Mouse (Mus musculus) embryo, embryonic 9.5 days (tissue): ENCODE results near the gene Paf1.
"Not testable (repeated sequence)": the region's sequence is repeated elsewhere in the genome, so short reads cannot be mapped to it uniquely, and the experiment has no call there.

Experiments used
- DNase-seq: peaks from one replicate; pipeline ENCODE4 v3.0.0-alpha.2; 2017; ENCODE audit errors: extremely low spot score

Gene Paf1

DNA sequence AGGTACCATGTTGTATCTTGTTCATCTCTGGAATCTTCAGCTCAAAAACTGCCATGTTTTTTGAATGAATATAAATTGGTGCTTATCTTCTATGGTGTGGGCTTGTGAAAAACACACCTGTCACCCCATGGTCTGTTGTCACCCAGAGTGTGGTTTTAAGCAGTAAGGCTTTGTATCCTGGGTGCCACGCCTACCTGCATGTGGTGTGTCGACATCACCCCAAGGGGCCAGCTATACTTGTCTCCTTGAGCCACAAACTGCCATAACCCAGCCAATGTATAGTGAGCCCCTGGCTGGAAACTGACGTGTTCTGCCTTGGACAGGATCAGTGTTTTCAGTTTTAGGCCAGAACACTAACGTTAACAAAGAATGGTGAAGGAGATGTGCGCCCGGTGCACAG lies 8.6 kb upstream of the Paf1 start:
- no peak for DNase-seq

DNA sequence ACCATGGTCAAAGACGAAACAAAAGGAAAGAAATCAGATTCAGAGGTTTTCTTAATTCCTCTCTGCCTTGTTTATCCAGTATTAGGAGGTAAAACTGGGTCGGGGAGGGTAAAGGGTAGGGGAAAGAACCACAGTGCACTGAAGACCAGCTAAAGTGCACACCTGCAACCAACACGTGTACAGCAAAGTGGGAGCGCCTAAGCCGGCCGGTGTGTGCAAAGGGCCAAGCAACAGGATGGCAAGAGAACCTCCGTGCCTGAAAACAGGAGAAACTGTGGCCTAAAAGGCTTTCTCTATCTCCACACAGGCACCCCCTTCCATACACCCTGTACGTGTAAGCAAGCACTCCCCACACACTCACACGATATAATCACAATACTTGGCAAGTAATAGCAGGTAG lies 7.6 kb upstream of the Paf1 start:
- DNase-seq = no peak

DNA sequence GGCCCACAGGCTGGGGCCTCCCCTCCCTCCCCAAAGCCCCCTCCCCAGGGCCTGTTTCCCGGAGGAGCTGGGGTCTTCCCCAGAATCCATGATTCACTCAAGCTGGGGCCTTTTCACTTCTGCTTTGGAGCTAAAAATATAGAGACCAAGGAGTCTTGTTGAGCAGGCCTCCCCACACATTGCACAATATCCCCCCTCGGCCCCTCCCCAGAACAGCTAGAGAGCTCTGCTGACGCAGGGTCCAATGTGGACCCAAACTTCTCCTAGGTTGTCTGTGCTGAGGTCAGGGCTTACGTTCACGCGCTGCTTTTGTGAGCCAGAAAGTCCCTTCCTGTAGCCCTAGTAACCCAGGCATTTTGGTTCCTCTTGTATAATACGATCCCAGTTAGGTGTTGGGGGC lies 6.7 kb upstream of the Paf1 start:
- no peak for DNase-seq

DNA sequence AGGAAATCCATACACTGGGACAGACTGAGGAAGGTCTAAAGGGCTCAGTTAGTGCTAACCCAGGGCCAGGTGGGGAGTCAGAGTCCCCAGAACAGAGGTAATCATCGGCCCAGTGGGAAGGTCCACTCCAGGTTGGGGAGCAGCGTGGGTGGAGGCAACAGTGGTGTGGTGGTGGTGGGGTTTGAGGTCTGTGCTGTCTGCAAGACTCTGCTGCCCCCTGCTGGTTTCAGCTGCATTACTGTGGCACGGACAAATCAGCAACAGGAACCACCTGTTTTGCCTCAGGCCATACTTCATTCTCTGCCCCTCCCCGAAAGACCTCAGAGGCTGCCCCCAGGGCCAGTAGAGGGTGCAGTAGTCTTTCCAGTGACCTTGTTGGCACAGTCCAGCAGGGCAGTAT lies 6.3 kb upstream of the Paf1 start:
- DNase-seq = peak; percentile 83

DNA sequence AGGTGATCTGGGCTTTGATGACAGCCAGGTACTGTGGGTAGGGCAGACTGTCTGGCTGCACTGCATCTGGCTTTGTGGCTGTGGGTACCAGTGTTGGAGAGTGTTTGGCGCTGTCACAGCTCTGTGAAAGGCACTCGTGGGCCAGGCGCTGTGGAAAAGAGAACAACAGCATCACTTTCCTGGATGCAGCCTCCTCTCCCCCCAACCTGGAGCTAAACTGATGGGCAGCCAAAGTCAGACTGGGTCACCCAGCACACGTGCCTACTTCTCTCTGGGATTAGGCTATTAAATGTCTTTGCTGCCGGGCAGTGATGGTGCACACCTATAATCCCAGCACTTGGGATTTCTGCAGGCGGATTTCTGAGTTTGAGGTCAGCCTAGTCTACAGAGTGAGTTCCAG lies 5.9 kb upstream of the Paf1 start:
- DNase-seq = not testable (repeated sequence)

DNA sequence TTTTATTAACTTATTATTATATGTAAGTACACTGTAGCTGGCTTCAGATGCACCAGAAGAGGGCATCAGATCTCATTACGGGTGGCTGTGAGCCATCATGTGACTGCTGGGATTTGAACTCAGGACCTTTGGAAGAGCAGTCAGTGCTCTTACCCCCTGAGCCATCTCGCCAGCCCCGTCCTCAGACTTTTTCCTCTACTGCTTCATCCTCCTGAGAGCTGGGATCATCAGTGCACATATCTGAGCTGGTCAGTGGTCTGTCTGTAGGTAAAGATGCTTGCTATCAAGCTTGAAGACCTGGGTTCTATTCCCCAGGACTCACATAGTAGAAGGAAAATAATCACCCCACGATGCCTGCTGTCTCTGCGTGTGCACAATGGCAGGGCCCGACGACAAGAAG lies 5.4 kb upstream of the Paf1 start:
- DNase-seq = not testable (repeated sequence)

DNA sequence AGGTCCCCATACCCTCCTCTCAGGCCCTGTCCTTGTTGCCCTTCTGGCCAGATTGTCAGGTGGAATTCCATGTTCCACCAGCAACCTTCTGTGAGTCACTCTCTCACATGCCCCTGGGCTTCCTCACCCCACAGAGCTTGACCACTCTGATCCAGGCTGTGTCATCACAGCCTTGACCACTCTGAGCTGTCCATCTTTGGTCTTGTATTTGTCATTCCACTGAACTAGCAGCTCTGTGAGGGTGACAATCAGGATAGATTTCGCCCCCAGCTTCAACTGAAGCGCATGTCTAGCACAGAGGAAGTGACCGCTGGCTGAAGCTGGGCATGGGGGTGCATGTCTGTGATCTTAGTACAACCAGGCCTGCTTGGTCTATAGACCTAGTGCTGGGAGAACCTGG lies 2.4 kb upstream of the Paf1 start:
- no peak for DNase-seq

DNA sequence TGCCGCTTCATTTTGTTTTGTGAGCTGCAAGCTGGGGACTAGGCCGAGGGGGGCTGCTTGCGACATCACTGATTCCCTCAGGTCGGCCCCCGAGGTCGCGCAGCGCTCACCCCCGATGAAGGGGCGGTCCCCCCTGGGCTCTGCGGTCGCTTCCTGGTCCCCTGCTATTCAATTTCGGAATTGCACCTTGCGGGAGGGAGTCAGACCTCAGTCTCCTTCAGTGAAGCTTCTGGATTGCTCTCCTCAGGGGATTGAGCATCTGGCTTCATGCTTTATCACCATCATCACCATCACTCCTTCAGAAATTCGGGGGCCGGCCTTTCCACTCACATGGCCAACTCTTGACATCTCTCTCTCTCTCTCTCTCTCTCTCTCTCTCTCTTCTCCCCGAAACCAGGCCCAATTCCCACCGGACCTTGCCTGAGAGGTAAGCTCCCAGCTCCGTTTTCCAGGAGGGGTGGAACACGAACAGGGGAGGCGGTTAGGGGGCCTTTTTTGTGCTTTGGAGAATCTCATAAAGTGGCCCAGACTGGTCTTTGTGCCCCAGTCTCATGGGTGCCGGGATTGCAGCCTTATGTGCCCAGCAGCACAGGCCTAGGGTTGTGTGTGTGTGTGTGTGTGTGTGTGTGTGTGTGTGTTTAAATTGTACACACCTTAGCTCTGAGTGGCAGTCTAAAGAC lies 661 bp downstream of the Paf1 start:
- no peak for DNase-seq

DNA sequence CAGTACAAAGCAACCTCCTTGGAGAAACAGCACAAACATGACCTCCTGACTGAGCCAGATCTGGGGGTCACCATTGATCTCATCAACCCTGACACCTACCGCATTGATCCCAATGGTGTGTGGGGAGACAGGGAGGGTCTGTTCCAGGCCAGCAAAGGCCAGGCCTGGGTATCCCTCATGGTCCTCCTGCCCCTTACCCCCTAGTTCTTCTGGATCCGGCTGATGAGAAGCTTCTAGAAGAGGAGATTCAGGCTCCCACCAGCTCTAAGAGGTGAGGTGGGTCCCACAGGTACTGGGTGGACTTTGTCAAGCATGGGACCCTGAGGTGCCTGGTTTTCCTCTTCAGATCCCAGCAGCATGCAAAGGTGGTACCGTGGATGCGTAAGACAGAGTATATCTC lies 2.7 kb downstream of the Paf1 start:
- DNase-seq = no peak

DNA sequence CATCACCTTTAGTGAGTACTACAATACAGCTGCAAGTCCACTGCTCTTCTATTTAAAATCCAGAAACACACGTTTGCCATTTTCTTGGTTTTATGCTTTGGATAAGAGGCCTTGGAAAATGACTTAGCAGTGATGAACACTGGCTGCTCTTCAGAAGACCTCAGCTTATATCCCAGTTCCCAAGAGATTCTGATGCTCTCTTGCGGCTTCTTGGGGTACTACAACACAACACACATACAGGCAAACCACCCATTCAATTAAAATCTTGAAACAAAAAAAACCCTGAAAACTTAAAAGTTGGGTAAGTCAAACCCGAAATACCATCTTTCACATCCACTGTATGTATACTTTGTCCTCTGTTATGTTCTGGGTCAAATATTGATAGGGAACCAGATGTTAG lies 5.2 kb downstream of the Paf1 start:
- DNase-seq = no peak

DNA sequence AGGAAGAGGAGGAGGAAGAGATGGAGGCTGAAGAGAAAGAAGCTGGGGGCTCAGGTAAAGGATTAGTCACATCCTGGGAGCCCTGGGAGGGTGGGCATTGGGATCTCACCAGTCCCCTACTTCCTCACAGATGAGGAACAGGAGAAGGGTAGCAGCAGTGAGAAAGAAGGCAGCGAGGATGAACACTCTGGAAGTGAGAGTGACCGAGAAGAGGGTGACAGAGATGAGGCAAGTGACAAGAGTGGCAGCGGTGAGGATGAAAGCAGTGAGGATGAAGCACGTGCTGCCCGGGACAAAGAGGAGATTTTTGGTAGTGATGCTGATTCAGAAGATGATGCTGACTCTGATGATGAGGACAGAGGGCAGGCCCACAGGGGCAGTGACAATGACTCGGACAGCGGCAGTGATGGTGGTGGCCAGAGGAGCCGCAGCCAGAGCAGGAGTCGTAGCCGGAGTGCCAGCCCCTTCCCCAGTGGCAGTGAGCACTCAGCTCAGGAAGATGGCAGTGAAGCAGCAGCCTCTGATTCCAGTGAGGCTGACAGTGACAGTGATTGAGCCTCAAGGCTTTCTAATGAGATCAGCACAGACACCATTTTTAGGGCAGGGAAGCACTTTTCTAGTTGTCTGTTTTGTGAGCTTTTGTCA lies 6.1 kb downstream of the Paf1 start:
- DNase-seq = no peak

DNA sequence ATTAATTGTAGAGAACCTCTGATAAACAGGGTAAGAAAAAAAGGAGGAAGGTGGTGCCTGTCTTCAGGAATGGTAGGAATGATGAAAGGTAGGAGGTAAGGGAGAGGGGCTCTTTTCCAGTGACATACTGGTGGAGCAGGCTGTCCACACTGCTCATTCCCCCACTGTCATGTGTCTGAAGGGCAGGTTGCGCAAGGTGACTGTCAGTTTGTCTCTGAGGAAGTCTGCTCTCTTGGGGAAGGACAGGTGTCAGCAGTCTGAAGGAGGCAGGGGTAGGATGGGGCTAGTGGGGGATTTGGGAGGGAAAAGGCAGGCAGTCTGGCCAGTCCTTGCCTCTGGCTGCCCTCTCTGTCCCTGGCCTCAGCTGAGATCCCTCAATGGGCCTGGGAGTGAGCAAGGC lies 8.3 kb downstream of the Paf1 start:
- no peak for DNase-seq

DNA sequence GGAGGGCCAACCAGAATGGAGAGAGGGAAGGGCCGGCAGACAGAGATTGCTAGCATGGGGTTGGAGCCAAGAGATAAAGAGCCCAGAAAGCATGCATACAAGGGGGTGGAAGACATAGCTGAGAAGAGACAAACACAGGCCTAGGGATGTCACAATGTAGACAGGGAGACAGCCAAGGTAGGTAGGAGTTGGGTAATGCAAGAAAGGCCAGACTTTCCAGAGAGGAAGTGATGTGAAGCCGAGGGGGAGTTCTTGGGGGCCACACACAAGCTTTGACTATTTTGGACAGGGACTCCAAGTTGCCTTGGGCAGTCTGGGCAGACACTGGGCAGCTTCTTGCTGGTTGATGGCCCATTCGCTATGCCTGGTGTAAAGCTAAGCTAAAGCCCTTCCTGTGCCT lies 9.2 kb downstream of the Paf1 start:
- DNase-seq = no peak

DNA sequence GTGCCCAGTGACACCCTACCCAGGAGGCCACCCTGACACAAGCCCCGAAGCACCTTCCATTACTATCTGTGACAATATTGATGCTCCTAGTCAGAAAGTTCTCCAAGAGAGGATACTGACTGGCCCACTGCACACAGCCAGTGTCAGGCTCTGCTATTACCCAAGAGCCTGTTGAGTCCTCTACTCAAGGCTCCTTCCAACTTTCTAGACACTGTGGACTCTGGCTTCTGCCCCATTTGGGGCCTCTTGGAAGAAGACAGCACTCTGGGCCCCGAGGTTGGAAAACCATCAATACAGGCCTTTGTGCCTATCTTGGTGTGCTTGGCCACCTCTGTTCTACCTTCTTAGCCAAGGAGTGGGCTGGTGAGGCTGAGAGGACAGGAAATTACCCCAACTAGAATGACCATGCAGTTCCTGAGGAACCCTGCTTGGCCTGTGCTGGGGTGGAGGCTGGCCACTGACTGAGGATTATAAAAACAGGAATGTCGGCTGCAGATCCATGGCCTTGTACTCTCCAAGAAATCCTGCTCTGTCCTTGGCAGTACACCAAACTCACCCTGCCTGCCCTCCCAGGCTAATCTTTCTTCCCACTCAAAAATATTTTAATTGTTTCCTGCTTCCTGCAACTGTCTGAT lies 18.2 kb downstream of the Paf1 start:
- DNase-seq = no peak

DNA sequence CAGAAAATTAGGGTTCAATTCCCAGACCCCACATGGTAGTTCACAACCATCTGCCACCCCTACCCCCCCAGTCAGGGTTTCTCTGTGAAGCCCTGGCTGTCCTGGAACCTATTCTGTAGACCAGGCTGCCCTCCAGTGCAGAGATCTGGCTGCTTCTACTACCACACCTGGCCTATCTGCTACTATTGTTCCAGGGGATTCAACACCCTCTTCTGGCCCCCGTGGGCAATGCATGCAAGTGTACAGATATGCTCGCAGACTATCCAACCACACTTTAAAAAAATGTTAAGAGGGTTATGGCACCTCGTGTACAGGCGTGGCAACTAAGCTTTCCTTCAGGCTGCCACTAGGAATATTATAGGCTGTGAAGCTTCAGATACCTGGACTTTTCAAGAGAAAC lies 20.1 kb downstream of the Paf1 start:
- no peak for DNase-seq

DNA sequence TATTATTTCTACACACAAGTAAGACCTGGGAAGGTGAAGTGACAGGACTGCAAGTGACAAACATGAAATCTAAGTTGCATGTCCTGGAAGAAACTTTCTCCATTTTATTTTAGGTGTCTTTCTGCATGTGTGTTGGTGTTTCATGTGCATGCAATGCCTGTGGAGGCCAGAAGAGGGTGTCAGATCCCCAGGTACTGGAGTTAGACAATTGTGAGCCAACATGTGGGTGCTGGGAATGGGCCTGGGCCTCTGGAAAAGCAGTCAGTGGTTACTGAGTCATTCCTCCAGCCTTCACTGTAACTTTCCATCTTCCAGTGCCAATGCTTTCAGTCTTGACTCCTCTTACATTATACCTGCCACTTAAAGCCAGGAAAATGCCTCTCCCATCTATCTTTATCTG lies 24.6 kb downstream of the Paf1 start:
- DNase-seq = no peak

DNA sequence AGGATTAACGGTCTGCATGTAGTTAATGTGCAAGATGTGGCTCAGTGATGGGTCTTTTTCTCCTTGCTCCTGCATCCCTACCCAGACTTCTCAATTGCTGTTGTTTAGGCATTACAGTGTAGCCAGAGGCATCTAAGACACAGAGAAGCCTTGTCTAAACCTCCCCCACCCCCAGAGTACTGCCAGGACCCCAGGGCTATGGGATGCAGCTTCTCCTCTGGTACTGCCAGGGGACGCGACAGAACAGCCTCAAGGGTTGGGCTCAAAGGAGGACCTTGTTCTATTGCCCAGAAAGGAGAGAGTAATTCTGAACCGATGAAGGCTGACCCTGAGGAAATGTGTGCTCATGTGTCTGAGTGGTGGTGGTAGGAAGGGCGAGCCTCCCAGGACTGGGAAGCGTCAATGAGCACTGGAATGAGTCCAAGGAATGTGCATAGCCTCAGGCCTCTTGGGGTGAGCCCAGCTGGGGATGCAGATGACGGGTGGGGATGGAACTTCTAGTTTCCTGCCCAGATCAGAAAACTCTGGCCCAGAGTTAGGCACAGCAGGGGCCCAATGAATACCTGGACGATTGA lies 25.4 kb downstream of the Paf1 start:
- no peak for DNase-seq

DNA sequence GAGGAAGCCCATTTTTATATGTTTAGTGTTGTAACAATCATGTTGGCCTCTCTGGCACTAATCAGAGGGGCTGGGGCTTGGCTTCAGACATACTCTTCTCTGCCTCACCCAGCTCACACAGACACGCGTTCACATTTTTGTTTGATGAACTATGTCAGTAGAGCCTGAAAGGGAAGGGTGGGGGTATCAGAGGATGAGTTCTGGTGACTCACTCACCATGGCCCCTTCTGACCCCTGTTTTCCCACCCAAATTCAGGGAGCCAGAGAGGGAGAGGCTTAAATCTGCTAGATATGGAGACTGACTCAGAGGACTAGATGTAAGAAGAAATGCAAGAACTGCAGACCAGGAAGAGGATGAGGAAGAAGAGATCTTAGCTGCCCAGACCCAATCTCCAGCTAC lies 26.7 kb downstream of the Paf1 start:
- DNase-seq = no peak

DNA sequence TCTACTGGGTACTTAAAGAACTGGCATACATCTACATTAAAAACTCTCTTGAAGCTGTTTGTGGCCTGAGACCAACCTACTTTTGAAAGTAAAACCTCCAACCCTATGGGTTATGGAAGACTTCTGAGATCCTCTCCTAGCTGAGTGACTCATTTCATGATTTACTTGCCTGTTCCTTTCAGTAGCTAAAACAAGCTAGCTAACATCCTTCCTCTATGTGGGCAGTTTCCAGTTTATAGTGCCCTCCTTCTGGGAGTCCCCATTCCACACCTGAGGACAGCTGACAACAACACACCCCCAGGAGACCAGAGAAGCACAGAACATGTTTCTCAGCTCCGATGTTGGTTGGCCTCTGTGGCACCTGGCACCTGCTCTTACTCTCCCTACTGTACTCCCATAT lies 30.3 kb downstream of the Paf1 start:
- DNase-seq = no peak

DNA sequence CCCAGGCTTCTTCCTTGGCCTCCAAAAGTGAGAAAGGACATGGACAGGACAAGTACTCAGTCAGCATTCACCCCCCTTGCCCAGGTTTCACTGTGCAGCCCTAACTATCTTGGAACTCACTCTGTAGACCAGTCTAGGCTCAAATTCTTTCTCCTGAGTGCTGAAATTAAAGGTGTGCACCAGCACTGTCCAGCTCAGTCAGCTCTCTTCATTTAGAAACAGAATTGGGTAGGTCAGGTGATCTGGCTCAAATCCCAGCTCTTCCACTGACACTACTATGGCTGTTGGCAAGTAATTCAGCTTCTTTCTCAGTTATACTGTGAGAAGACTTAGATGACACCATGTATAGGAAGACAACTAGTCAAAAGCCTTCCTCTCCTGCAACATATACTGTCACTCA lies 35.0 kb downstream of the Paf1 start:
- no peak for DNase-seq

DNA sequence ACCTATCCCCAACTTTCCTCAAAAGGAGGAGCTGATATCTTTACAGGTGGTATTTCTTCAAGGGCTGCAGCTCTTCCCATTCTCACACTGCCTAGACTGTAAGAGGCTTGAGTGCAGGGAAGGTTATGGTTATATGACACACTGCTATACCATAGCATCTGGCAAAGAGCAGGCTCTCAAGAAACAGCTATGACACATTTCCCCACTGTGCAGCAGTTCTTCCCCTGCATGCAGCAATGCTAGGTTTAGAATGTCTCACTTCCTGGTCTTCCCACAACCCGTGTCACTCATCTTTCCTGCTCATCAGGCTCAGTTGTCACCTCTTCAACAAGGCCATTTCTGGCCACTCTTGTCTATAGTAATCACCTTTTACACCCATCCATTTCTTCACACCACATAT lies 37.8 kb downstream of the Paf1 start:
- no peak for DNase-seq

DNA sequence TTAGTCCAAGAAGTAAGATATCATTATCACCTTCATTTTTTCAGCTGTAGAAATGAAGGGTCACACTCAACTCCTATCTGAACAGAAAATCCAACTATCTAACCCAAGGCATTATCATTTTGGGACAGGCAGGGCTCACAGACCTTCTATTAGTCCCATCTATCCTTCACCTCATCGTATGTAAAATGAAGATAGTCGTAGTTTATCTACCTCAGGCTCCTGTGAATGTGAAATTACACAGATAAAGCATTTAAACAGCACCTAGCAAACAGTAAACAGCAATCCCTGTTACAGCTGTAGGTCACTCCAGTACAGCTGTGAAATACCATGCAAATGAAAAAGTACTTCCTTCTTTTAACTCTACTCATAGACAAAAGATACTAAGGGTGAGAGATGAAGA lies 39.5 kb downstream of the Paf1 start:
- DNase-seq = no peak

DNA sequence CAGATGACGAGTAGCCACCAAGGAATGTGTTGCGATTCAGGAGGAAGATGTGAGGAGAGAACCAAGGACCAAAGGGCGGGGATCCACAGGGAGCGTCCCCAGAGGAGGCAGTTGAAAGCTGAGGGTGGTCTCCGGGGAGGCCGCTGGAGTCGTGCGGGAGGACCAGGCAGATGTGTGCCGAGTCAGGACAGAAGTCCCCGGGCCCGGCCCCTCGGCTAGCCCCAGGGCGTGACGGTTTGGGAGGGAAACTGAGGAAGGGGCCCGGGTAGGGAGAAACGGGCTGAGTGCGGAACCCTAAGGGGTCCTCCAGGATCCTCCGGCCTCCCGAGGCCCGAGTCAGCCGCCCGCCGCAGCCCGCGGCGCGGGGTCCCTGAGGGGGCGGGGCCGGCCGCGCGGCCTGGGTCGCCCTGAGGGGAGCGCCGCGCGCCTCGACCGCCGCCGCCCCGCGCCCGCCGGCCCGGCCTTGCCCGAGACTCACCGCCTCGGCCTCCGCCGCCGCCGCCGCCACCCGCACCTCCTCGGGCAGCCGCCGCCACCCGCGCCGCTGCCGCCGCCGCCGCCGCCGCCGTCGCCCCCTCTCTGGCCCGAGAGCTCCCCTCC lies 43.0 kb downstream of the Paf1 start:
- peak; percentile 43 for DNase-seq
